Mouse (Mus musculus): ENCODE results near the gene Hmgb4.

DNA sequence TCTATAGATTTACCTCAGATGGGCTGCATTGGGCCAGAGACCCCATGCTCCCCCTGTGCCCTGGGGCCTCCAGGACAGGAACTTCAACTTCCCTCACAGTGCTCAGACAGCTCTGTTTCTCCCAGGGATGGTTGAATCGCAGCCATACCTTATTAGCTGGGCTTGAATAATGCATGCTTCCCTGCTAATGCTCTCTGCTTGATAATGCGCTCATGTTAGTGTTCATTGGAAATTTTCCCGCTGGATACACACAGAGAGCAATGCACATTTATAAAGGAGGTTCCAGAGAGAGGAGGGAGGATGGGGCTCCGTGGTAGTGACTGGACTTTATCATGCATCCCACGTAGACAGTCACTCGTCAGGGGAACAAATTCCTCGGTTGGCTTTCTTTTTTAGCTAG is 27.3 kb upstream of the Hmgb4 start:
- TF ChIP-seq USF1 (IDR thresholded peaks at IDR 0.05; ENCODE audit: low read depth, low read length) (no peak), KAT2A (IDR thresholded peaks at IDR 0.05; ENCODE audit: insufficient replicate concordance, low read length) (no peak), EP300 (IDR thresholded peaks at IDR 0.05; ENCODE audit: low read length) (no peak), UBTF (IDR thresholded peaks at IDR 0.05; ENCODE audit: low read depth, low read length) (no peak), BHLHE40 (IDR thresholded peaks at IDR 0.05; ENCODE audit: low read depth, low read length) (no peak)
